Mouse (Mus musculus) cerebellum, adult 11 months (tissue): ENCODE data around the gene Stkld1.

ENCODE experiments used
- DNase-seq: peaks from one replicate; pipeline ENCODE4 v3.0.0; 2022

The Stkld1 gene

GRCm38 (mm10) chr2:26915927-26916728 lies 17.7 kb upstream of the Stkld1 start, which contains the start of the genes Surf2 and Surf1:
TSS of gene Surf2 (plus strand) at chr2:26916367.
TSS of gene Surf1 (minus strand) at chr2:26916530.
- DNase-seq = peak; percentile 70

GRCm38 (mm10) chr2:26916738-26917137 lies 17.1 kb upstream of the Stkld1 start:
- DNase-seq = no peak

GRCm38 (mm10) chr2:26919684-26920083 lies 14.2 kb upstream of the Stkld1 start:
- no peak for DNase-seq

- DNase-seq = no peak
These were observed 13.5 kb upstream of the Stkld1 start for GRCm38 (mm10) chr2:26920190-26920855.

GRCm38 (mm10) chr2:26921784-26922183 lies 12.1 kb upstream of the Stkld1 start:
- DNase-seq = no peak

GRCm38 (mm10) chr2:26927745-26928476 lies 5.9 kb upstream of the Stkld1 start:
- DNase-seq = no peak

GRCm38 (mm10) chr2:26930390-26930789 lies 3.5 kb upstream of the Stkld1 start:
- DNase-seq = peak; percentile 64

- peak; percentile 42 for DNase-seq
These were observed 1.2 kb upstream of the Stkld1 start for GRCm38 (mm10) chr2:26932473-26933303.

- no peak for DNase-seq
These were observed 1.4 kb downstream of the Stkld1 start for GRCm38 (mm10) chr2:26935286-26935685.

- DNase-seq = no peak
These were observed 2.6 kb downstream of the Stkld1 start for GRCm38 (mm10) chr2:26936425-26936824.

GRCm38 (mm10) chr2:26941539-26941938 lies 7.7 kb downstream of the Stkld1 start:
- DNase-seq = no peak

GRCm38 (mm10) chr2:26943253-26943652 lies 9.4 kb downstream of the Stkld1 start:
- DNase-seq = no peak

GRCm38 (mm10) chr2:26950411-26950810 lies 16.6 kb downstream of the Stkld1 start:
- DNase-seq = no peak

- DNase-seq = peak; percentile 37
These were observed 17.6 kb downstream of the Stkld1 start for GRCm38 (mm10) chr2:26951346-26951905.

GRCm38 (mm10) chr2:26952193-26952592 lies 18.3 kb downstream of the Stkld1 start:
- no peak for DNase-seq

GRCm38 (mm10) chr2:26952866-26953265 lies 19.0 kb downstream of the Stkld1 start:
- no peak for DNase-seq

- no peak for DNase-seq
These were observed 21.0 kb downstream of the Stkld1 start for GRCm38 (mm10) chr2:26954735-26955395.

GRCm38 (mm10) chr2:26956811-26957487 lies 23.1 kb downstream of the Stkld1 start:
- no peak for DNase-seq

- no peak for DNase-seq
These were observed 23.6 kb downstream of the Stkld1 start for GRCm38 (mm10) chr2:26957488-26957859.

GRCm38 (mm10) chr2:26960756-26961155 lies 26.9 kb downstream of the Stkld1 start:
- DNase-seq = no peak
